Mouse (Mus musculus): ENCODE results near the gene Zfr2.

DNA sequence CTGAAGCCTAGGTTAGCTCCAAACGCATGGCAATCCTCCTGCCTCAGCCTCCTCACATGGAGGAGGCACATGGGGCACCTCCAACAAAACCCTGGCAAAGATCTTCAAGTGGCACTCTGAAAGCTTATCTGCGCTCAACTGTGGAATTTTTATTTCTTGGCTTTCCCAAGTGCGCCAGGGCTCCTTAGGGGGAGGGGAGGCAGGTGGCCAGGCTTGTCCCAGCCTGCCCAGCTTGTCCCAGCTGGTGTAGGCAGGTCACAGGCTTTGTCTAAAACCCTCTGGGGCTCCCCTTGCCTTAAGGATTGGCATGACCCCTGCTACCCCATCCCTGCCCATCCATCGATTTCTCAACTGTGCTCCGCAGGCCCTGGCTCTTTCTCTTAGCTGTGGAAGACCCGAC is 51.2 kb downstream of the Zfr2 start:
- no peak for TF ChIP-seq CTCF (IDR thresholded peaks at IDR 0.05)
- no peak for TF ChIP-seq EP300 (IDR thresholded peaks at IDR 0.05)

Data from lung, postnatal 0 days (tissue).